Mouse (Mus musculus) heart, postnatal 0 days (tissue): ENCODE results near the gene Clhc1.
"Not testable (repeated sequence)": the region's sequence is repeated elsewhere in the genome, so short reads cannot be mapped to it uniquely, and the experiment has no call there.

Source experiments
- CTCF ChIP-seq: IDR thresholded peaks from 2 replicates; pipeline ENCODE4 v1.5.1; 2016; ENCODE audit warnings: antibody characterized with exemption, control low read depth, low read depth
- EP300 ChIP-seq: IDR thresholded peaks from 2 replicates; pipeline ENCODE4 v1.6.1; 2016; ENCODE audit warnings: antibody characterized with exemption, low read depth

GRCm38 (mm10) chr11:29546297-29546696, 1.5 kb upstream of the Clhc1 start:
- not testable (repeated sequence) for TF ChIP-seq CTCF, EP300
